Mouse (Mus musculus): ENCODE results near the gene Degs2. TPM values are rescaled to one million over a fixed set of nuclear protein-coding genes. Genes with fewer than 3 reads are reported as not detected.

The Degs2 gene
- polyA plus RNA-seq, 1 experiment = 24.2 TPM

DNA sequence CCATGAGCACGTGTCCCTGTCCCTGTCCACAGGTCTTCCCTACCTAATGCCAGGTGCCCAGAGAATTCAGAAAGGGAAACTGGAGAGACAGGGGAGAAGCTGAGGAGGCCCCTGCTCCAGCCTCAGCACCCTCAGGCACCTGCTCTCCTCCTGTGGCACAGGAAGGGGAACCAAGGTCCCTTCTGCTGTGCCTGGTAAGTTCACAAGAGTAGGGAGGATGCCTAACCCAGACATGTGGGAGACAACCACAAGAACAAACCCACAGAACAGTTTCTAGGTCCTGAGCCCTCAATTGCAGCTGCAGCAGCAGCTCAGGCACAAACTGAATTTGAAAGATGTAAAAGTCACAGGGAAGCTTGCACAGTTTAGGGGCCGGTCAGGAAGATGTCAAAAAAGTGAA, 894 bp downstream of the Degs2 start:
- no peaks in the 10 kb centered on the region for H3K36me3 ChIP-seq (ENCODE audit: control insufficient read depth, insufficient read depth, low read length)
- DNase-seq = no peak
- H3K27ac ChIP-seq (ENCODE audit: insufficient read depth, low read depth, low read length) = 0 out of 2 replicates have a peak overlapping the region, but pooled peaks have one; percentile 24
- WGBS = 73% methylated on average over 2 of the region's 2 CpGs
- TF ChIP-seq POLR2A (IDR thresholded peaks at IDR 0.05; ENCODE audit: low read depth, low read length) (no peak), CTCF (conservative IDR thresholded peaks at IDR 0.05; ENCODE audit: insufficient read depth, insufficient read length, low read depth, low read length) (no peak)
- peaks cover 21% of the 10 kb centered on the region for H3K4me1 ChIP-seq (ENCODE audit: control insufficient read depth, insufficient read depth, low read length)
- H3K27me3 ChIP-seq (replicated peaks; ENCODE audit: control insufficient read depth, insufficient read depth, low read length) = no peaks in the 10 kb centered on the region
- peak overlapping the region; percentile 57 for H3K4me3 ChIP-seq (ENCODE audit: insufficient read depth, low read depth, low read length)

DNA sequence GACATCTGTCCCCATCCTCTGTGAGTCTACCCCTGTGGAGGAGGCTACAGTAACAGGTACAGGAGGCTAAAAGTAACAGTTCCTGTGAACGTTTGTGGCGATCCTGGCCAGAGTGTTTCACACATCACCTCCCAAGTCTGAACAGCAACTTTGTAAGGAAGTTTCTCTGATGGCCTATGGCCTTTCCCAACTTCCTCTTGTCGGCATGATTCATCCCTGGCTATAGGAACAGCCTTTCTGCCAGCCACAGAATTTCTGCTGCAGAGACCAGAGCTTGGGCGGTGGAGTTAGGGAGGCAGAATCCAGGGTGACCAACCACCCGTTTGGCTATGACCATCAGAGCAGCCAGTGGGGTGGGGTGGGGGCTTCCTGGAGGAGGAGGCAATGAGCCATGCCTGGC, 2.1 kb downstream of the Degs2 start:
- peaks cover 21% of the 10 kb centered on the region for H3K4me1 ChIP-seq (ENCODE audit: control insufficient read depth, insufficient read depth, low read length)
- no peak for TF ChIP-seq CTCF (conservative IDR thresholded peaks at IDR 0.05; ENCODE audit: insufficient read depth, insufficient read length, low read depth, low read length)
- TF ChIP-seq POLR2A (IDR thresholded peaks at IDR 0.05; ENCODE audit: low read depth, low read length) = no peak
- H3K27me3 ChIP-seq (replicated peaks; ENCODE audit: control insufficient read depth, insufficient read depth, low read length) = no peaks in the 10 kb centered on the region
- 58% methylated on average over 5 of the region's 5 CpGs for WGBS
- DNase-seq = no peak
- H3K4me3 ChIP-seq (ENCODE audit: insufficient read depth, low read depth, low read length) = no peak overlapping the region
- peak overlapping the region; percentile 74 for H3K27ac ChIP-seq (ENCODE audit: insufficient read depth, low read depth, low read length)
- no peaks in the 10 kb centered on the region for H3K36me3 ChIP-seq (ENCODE audit: control insufficient read depth, insufficient read depth, low read length)

DNA sequence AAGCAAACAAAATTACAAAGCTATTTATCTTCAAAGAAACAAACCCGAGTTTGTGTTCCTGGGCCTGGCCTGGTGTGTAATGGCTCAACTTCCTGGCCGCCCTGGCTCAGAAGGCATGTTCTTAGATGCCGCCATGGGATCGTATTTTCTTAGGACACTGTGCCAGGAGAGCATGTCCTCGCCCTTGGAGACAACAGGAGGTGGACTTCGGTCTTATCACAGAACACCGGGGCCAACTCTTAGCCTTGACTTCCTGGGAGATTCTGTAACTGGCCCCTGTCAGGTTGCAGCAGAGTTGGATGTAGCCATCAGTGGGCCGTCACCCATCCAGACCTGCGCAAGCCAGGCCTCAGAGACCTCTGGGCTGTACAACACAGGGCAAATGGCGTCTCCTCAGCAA, 2.5 kb downstream of the Degs2 start:
- TF ChIP-seq CTCF (conservative IDR thresholded peaks at IDR 0.05; ENCODE audit: insufficient read depth, insufficient read length, low read depth, low read length) (no peak), POLR2A (IDR thresholded peaks at IDR 0.05; ENCODE audit: low read depth, low read length) (no peak)
- Histone ChIP-seq H3K4me1 (ENCODE audit: control insufficient read depth, insufficient read depth, low read length) (peaks cover 22% of the 10 kb centered on the region), H3K27me3 (replicated peaks; ENCODE audit: control insufficient read depth, insufficient read depth, low read length) (no peaks in the 10 kb centered on the region), H3K4me3 (ENCODE audit: insufficient read depth, low read depth, low read length) (no peak overlapping the region), H3K36me3 (ENCODE audit: control insufficient read depth, insufficient read depth, low read length) (no peaks in the 10 kb centered on the region), H3K27ac (ENCODE audit: insufficient read depth, low read depth, low read length) (peak overlapping the region; percentile 96)
- 57% methylated on average over 10 of the region's 10 CpGs for WGBS
- peak; percentile 85 for DNase-seq

DNA sequence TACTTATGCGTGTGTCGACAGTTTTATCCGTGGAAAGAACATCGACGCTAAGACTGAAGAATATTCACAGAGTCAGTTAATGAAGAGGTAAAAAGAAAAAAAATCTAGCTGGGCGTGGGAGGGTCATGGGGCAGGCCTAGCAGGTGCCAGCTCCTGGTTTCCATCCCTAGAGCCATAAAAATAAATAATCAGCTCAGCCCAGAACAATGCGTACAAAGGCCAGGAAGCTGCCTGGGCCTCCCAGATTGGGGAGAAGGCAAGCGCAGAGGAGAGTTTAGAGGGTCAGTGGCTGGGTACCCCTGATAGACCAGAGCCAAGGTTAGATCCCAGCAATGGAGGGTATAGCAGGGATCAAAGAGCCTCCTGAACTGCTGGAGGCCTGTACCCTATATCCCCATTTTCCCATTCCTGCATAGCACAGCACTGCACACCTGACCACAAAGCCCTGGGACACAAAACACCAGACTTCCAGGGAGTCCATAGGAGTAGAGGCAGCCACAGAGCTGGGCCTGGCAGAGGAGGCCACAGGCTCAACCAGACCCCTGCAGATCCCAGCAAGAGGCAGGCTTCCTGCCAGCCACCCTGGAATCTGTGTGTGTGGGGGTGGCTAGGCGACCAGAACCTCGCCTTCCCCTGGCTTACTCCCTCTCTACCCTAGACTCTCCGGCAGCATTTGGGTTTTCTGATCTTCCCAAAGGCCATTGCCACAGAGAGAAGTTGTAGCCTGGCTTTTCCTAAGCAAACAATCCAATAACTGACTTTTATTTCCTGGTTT, 3.2 kb downstream of the Degs2 start:
- Histone ChIP-seq H3K4me3 (ENCODE audit: insufficient read depth, low read depth, low read length) (no peak overlapping the region), H3K4me1 (ENCODE audit: control insufficient read depth, insufficient read depth, low read length) (peaks cover 28% of the 10 kb centered on the region), H3K27ac (ENCODE audit: insufficient read depth, low read depth, low read length) (peak overlapping the region; percentile 96), H3K36me3 (ENCODE audit: control insufficient read depth, insufficient read depth, low read length) (no peaks in the 10 kb centered on the region), H3K27me3 (replicated peaks; ENCODE audit: control insufficient read depth, insufficient read depth, low read length) (no peaks in the 10 kb centered on the region)
- peak; percentile 86 for DNase-seq
- TF ChIP-seq CTCF (conservative IDR thresholded peaks at IDR 0.05; ENCODE audit: insufficient read depth, insufficient read length, low read depth, low read length) = no peak
- no peak for TF ChIP-seq POLR2A (IDR thresholded peaks at IDR 0.05; ENCODE audit: low read depth, low read length)
- 51% methylated on average over 11 of the region's 11 CpGs for WGBS

DNA sequence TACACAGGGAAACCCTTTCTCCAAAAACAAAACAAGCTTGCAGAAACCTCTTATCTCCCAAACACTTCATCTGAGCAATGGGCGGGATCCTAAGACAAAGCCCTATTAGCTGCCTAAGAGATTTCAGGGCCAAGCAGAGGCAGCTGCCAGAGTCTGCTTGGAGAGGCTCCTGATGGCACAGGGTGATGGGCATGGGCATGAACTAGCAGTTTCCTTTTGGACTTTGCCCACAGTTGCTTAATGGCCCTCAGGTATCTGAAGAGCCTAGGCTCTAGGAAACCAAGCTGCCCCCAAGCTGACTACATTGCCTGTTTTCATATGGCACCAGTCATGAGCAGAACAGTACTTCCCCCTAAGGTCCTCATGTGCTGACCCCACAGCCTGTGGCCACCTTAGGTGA, 7.9 kb downstream of the Degs2 start:
- H3K27me3 ChIP-seq (replicated peaks; ENCODE audit: control insufficient read depth, insufficient read depth, low read length) = no peaks in the 10 kb centered on the region
- peaks cover 18% of the 10 kb centered on the region for H3K4me1 ChIP-seq (ENCODE audit: control insufficient read depth, insufficient read depth, low read length)
- TF ChIP-seq POLR2A (IDR thresholded peaks at IDR 0.05; ENCODE audit: low read depth, low read length) (no peak), CTCF (conservative IDR thresholded peaks at IDR 0.05; ENCODE audit: insufficient read depth, insufficient read length, low read depth, low read length) (no peak)
- DNase-seq = peak; percentile 88
- no peak overlapping the region for H3K4me3 ChIP-seq (ENCODE audit: insufficient read depth, low read depth, low read length)
- peak overlapping the region; percentile 66 for H3K27ac ChIP-seq (ENCODE audit: insufficient read depth, low read depth, low read length)
- WGBS = 82% methylated on average over 1 of the region's 1 CpGs
- H3K36me3 ChIP-seq (ENCODE audit: control insufficient read depth, insufficient read depth, low read length) = no peaks in the 10 kb centered on the region

DNA sequence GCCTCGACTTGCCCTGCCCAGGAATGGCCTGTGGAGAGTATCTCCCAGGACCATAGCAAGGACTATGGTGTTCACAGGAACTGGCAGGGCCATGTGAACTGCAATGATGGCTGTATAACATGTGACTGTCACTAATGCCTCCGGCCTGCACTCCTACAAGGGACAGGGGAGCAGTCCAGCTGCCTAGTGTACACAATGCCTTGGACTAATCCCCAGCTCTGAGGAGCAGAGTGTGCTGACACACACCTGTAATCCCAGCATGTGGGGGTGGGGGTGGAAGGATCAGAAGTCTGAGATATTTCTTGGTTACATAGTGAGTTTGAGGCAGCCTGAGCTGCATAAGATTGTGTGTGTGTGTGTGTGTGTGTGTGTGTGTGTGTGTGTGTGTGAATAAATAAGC, 8.5 kb downstream of the Degs2 start:
- Histone ChIP-seq H3K4me3 (ENCODE audit: insufficient read depth, low read depth, low read length) (no peak overlapping the region), H3K27ac (ENCODE audit: insufficient read depth, low read depth, low read length) (no peak overlapping the region), H3K27me3 (replicated peaks; ENCODE audit: control insufficient read depth, insufficient read depth, low read length) (no peaks in the 10 kb centered on the region), H3K36me3 (ENCODE audit: control insufficient read depth, insufficient read depth, low read length) (no peaks in the 10 kb centered on the region), H3K4me1 (ENCODE audit: control insufficient read depth, insufficient read depth, low read length) (peaks cover 14% of the 10 kb centered on the region)
- TF ChIP-seq CTCF (conservative IDR thresholded peaks at IDR 0.05; ENCODE audit: insufficient read depth, insufficient read length, low read depth, low read length) (no peak), POLR2A (IDR thresholded peaks at IDR 0.05; ENCODE audit: low read depth, low read length) (no peak)
- no peak for DNase-seq
- WGBS = 54% methylated on average over 2 of the region's 2 CpGs

DNA sequence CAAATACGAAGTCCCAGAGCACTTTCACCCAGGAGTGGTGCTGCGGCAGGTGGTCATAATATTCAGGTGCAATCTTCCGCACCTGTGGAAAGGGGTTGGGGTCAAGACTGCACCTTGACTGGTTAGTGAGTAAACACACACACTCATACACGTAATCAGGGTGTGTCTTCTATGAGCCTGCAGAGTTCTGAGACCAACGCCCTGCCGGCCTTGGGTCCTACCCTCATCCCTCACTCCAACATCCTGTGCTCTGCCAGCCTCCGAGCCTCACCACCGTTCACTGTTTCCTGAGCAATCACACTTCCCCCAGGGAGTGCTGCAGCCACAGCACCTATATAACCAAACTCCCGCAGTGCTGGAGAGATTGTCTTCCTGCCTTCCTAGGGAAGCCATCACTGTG, 11.6 kb downstream of the Degs2 start:
- WGBS = 78% methylated on average over 9 of the region's 9 CpGs
- Histone ChIP-seq H3K27ac (ENCODE audit: insufficient read depth, low read depth, low read length) (no peak overlapping the region), H3K27me3 (replicated peaks; ENCODE audit: control insufficient read depth, insufficient read depth, low read length) (no peaks in the 10 kb centered on the region), H3K4me3 (ENCODE audit: insufficient read depth, low read depth, low read length) (no peak overlapping the region), H3K36me3 (ENCODE audit: control insufficient read depth, insufficient read depth, low read length) (no peaks in the 10 kb centered on the region), H3K4me1 (ENCODE audit: control insufficient read depth, insufficient read depth, low read length) (peaks cover 17% of the 10 kb centered on the region)
- DNase-seq = no peak
- no peak for TF ChIP-seq POLR2A (IDR thresholded peaks at IDR 0.05; ENCODE audit: low read depth, low read length)
